Mouse (Mus musculus): ENCODE measurements around the gene Hira.
"Not testable (repeated sequence)": the region's sequence is repeated elsewhere in the genome, so short reads cannot be mapped to it uniquely, and the experiment has no call there.

Gene Hira

DNA sequence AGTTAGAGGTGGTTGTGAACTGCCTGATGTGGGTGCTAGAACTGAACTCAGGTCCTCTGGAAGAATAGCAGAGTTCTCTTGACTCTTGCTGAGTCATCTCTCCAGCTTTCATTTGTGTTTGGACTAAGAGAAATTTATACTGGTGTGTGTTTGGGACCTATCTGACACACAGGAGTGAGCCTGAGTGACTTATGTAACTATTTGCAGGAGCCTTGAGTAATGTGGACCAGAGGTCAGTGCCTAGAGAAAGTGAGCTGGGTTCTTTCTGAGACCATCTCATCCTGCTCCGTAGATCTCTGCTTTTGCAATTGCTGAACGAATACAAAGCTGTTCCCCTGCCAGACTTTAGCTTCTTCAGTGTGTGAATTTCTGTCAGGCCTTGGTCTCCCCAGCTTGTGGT, 44.9 kb downstream of the Hira start:
- no peak for DNase-seq (ENCODE audit: low read depth, low spot score)

DNA sequence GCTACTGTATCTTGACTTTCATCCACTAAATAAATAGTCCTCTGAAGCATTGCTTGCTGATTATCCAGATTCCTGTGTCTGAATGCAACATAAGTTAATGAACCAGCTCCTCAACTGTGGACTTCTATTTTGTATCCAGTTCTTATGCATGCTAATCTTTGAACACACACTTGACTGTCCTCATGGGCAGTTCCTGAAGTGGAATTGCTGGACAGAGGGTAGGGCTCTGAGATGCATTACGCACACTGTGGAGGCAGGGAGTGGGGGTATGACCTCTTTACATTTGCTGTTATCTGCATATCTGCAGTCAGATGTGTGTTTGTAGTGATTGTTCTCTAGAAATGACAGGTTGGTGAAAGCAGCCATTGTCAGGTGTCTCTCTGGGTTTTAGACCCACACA, 51.1 kb downstream of the Hira start:
- DNase-seq (ENCODE audit: low read depth, low spot score): no peak

DNA sequence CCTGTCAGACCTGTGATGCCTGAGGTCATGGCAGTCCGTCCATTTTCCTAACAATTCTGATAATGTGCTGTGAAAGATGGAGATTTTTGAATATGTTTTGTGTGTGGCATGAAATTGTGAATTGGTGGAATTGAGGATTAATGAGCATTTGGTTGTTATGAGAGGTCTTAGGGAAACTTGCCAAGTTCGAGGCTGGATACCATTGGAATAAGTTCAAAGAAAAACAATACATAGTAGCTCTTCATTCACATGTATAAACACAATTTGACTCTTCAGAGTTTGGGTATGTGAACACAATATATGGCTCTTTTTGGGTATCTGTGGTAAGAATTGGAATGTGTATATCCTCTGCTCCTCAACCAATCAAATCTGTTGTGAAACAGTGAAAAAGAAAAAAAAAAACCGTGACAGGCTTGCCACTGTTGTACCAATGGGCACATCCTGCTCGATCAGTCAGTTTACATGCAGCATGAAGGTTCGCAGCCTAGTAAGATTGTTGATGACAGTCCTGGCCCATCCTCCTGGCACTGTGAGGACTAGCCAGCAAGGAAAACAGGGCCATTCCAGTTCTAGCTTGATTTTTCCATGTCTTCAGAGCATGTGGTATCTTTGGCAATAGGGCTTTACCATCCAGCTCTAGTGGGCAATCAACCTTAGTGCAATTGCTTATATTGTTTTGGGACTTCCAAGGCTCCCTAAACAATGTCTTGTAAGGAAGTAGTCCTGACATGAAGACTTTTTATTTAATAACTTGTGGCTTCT, 61.7 kb downstream of the Hira start:
- no peak for DNase-seq (ENCODE audit: low read depth, low spot score)

DNA sequence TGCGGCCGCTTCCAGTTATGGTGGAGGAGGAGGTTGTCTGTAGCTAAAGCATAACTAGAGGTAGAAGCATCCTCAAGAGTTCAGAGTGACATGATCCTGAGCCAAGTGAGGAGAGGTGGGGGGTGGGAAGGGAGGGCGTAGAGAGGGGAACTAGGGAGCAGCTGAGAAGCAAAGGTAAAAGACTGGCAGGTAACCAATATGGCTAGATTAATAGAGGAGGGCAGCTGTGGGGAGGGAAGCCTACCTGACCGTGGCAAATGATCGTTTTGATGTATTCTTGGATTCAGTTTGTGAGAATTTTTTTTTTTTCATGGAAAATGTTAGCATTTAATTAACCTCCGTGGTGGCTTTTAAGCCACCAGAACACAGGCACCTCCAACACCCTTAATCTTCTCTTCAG, 67.1 kb downstream of the Hira start:
- no peak for DNase-seq (ENCODE audit: low read depth, low spot score)

DNA sequence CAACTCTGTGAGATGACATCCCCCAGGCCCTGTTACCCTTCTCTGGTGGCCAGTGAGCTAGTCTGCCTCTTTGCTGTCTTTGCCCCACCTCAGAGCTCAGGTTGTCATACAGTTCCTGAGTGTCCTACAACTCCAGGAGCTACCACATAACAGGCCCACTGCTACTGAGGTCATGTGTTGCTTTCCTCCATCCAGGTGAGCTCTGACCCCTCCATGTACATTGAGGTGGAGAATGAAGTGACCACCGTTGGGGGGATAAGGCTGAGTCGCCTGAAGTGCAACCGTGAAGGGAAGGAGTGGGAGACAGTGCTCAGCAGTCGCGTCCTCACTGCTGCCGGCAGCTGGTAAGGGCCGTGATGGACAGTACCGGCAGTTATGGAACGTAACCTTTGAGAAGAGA, 72.1 kb downstream of the Hira start:
- no peak for DNase-seq (ENCODE audit: low read depth, low spot score)

DNA sequence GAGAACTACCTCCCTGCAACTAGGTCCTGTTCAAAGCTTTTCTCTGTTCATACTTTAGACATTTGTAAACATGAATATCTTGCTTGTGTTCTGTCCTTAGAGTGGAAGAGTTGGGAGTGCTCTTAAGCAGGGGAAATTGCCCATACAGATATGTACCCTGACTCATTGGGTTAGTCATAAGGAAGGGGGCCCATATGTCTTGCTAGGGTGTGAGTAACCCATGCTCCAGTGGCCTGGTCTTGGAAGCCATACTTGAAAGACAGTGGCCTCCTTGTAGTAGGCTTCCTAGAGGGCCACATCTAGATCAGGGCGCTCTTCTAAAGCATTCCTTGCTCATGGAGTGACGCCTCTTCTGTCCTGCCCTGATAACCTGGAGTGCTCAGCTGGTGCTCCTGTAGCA, 73.5 kb downstream of the Hira start:
- no peak for DNase-seq (ENCODE audit: low read depth, low spot score)

DNA sequence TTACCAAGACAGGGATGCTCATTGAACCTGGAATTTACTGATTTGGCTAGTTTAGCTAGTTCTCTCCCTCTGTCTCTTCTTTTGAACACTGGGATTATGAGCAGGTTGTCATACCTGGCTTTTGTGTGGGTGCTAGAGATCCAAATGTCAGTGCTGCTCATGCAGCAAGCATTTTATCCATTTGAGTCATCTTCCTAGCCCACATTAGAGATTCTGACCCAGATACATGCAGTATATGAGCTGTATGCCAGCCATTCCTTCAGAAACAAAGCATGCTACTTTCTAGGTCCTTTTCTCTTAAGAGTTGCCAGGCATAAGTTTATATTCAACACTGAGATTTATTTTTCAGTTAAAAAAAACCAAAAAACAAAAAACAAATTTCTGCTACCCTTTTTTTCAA, 76.0 kb downstream of the Hira start:
- DNase-seq (ENCODE audit: low read depth, low spot score): no peak

DNA sequence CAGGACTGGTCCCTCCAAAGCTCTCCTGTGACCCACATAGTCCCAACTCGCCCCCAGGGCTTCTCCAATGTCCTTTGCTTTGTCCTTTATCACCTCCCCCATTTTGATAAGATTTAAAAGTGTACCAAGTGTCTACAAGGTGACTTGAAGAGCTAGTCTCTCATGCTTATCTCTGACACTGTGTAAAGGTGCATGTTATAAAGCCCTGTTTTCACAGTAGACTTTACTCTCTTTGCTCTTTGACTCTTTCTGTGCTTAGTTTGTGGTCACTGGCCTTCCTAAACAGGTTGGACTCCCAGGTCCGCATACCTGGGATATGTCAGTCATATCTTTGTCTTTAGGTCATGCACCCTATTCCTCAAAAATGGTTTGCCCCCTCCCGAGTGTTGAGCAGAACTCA, 78.2 kb downstream of the Hira start:
- no peak for DNase-seq (ENCODE audit: low read depth, low spot score)

DNA sequence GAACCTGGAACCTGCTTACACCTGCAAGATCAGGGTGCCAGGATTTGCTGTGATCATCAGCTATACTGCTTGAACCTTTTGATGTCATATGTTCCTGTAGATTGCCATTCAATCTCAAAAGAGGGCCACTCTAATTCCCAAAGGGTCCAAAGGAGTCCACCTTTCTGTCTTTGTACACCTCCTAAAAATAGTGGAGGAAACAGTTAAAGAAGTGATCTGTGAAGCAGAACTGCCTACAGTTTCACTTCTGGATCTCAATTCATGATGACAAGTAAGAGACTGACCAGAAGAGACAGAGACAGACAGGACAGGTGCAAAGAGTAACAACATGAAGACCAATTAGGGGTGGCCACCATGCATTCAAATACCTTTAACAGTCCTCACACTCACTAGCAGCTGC, 86.6 kb downstream of the Hira start:
- DNase-seq (ENCODE audit: low read depth, low spot score): no peak

DNA sequence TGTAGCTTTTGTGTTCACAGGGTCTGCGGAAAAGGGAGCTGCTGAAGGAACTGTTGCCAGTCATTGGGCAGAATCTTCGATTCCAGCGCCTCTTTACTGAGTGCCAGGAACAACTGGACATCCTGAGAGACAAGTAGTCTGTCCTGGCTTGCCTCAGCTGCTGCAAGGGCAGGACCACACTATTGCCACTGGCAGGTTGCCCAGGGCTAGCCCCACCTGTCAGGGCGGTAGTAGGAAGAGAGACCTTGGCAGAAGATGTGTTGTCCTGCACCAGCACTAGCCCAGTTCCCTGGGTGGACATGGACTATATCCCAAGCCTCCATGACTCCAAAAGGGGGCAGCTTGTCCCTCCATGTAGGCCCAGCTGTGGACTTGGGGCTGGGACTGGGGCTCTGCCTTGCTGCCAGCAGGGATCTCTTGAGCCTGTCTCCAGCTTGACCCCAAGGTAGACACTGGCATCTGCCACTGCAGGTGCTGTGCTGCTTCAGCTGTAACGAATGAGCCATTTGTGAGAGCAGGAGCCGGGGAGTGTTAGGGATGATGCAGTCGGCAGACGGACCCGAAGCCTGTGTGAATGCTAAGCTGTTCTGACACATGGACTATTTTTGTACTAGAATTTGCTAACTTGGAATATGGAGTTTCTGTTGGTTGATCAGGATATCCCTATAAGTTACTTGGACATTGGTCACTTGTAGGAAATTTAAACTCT, 92.7 kb downstream of the Hira start:
- DNase-seq (ENCODE audit: low read depth, low spot score): no peak

DNA sequence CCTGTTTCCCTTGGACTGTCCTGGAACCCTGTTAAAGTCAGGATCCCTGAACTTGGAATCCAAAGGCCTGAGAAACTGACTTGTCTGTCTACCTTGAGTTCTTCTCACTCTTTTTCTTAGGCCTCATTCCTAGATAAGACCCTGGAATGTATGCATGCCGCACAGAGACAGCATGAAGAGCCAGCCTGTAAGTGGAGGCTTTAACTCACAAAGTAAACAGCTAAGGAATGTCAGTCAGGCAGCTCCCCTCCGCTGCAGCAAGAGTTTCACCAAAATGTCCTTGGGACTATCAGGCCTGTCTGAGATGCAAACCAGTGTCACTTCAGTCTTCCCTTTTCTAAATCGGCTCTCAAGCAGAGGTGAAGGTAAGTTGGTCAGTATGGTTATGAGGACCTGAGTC, 94.0 kb downstream of the Hira start:
- no peak for DNase-seq (ENCODE audit: low read depth, low spot score)

DNA sequence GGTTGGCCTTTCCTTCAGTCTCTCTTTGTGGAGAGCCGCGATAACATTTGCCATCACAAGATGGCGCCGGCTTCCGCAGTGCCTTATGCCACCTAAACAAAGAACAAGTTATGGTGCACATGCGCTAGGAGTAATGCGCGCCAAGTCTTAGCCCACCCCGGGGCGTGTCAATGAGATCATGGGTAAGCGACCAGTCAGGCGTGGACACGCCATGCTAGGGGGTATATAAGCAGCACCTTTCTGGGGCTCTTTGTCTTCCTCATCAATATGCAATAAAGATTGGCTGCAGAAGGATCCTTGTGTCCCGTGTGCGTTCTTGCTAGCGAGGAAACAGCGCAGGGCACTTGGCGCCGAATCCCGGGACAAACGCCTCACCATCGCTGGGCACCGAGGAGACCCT, 98.8 kb downstream of the Hira start:
- DNase-seq (ENCODE audit: low read depth, low spot score): not testable (repeated sequence)

DNA sequence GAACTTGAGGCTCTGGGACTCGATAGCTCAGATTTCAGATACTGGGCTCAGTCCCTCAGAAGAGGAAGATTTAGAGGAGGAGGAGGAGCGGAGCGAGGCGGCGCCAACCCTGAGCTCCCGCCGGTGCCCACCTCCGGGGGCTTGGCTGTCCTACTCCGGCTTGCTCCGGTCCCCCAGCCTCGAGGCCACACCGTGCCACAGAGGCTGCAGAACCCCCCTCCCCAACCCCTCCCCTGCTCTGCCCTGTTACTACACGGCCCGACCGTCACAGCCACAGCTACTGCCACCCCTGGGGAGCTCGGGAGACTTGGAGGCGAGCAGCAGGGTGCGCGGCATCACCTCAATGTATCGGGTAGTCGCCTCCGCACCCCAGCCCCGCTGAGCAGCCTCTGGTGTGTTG, 99.5 kb downstream of the Hira start:
- DNase-seq (ENCODE audit: low read depth, low spot score): no peak

DNA sequence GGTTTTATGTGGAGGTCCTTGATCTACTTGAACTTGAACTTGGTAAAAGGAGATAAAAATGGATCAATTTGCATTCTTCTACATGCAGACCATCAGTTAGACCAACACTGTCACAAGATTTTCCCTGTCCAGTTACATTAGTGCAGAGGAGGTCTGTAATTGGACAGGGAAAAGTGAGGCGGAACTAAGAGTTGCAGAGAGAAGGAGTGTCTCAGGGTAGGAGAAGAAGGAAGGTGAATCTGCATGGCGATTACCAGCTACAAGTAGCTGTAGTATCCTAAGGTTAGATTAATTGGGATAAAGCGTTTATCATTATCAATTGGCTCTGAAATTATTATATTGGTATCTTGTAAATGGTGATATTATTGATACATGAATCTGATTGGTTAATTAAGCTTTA, 109.5 kb downstream of the Hira start:
- DNase-seq (ENCODE audit: low read depth, low spot score): no peak

DNA sequence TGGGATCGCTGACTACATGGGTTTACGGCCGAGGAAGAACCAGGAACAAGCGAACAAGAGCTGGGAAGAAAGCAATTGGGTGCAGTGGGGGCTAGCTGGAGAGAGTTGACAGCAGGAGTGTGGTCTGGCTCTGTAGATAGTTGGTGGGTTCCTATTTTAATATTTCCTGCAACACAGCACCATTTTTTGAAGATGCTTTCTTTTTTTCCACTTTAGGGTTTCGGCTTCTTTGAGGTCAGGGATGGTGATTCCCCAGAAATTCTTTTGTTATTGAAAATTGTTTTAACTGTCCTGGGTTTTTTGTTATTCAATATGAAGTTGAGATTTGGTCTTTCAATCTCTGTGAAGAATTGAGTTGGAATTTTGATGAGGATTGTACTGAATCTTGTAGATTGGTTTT, 110.0 kb downstream of the Hira start:
- DNase-seq (ENCODE audit: low read depth, low spot score): no peak

DNA sequence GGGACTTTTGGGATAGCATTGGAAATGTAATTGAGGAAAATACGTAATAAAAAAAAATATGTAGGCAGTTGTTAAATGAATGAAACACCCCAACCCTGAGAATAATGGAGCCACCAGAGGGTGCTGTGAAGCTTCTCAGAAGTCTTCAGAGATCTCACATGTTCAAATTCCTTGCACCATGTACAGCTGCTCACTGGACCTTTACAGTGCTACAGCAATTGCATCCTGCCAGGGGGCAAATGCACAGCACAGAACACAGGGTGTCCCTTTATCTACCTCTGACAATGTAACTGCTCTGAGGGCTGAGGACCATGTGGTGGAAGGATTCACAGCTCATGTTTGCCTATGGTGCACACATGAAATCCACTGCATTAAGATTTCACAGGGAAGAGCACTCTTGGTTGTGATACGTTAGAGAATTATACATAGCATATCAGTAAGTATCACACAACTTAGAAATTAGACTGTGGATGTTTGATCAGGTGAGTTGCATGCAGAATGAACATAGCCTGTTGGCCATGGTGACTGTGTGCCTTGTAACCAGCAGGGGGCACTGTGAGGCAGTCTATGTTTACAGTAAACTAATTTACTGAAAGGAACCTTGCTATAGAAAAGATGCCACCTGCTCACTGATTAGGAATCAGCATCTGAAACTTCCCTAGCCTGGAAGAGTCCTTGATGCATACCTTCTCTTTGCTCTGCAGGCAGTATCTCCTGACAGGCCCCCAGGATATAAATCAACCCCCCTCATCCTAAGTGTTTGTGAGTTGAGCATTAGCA, 126.0 kb downstream of the Hira start:
- not testable (repeated sequence) for DNase-seq (ENCODE audit: low read depth, low spot score)

DNA sequence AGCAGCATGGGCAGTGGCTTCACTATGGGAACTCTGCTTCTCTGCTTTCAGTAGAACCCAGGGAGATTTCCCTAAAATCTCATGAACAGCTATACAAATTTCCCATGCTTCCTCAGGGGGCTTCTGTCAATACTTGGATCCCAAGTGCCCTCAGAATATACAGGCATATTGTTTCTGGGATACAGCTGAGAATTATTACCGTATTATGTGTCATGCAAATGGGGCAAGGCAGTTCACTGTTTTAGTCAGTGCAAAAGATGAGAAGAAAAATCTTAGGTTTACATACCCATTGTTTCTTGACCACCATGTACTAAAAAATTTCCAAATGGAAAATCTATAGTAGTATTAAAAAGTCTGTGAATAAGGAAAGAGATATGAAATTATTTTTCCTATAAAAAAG, 126.9 kb downstream of the Hira start:
- no peak for DNase-seq (ENCODE audit: low read depth, low spot score)

DNA sequence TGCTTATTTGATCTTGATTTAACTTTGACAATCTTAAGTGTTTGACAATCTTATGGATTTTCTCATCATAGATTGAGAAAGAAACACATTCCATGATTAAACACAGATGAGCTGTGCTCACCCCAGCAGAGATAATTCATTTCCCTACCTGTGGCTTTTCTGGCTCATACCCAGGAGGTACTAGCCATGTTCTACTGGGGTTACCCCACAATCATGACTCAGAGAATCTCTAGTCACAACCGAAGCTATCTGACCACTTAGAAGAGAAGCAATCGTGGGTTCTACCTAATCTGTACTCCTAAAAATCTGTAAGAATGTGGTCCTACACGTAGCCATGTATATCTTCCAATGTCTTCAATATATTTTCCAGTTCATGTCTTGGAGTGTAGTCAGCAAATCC, 128.5 kb downstream of the Hira start:
- no peak for DNase-seq (ENCODE audit: low read depth, low spot score)

DNA sequence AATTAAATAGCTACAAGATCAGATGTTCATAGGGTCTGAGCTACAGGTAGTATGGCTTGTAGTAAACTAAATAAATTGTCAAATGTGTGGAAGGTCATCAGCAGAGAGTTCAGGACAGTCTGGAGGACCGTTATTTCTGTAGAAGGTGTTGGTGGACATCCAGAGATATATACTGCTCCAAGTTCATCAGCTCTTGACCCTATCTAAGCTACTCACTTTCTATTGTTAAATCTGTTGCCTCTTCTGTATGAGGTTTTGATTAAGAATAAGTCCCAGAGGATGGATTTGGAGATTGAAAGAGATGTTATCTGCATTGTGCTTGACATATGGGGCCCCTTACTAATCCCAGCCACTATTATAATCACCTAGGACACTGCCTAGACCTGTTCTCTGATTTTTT, 129.9 kb downstream of the Hira start:
- DNase-seq (ENCODE audit: low read depth, low spot score): no peak

DNA sequence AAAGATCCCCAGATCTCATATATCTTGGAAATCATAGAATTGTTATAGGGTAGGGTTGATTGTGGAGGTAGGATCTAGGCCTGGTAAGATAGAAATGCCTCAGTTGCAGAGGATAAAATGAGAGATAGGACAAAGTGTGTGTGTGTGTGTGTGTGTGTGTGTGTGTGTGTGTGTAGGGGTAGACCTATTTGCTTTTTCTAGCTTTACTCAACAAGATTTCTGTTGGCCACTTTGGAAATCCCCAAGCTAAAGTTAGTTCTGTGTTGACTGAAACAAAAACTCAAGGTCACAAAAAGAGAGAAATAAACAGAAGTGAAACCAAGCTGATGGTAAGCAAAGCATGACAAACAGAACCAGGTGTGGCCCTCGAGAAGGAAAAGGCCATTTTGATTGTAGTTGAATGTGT, 130.4 kb downstream of the Hira start:
- DNase-seq (ENCODE audit: low read depth, low spot score): not testable (repeated sequence)

DNA sequence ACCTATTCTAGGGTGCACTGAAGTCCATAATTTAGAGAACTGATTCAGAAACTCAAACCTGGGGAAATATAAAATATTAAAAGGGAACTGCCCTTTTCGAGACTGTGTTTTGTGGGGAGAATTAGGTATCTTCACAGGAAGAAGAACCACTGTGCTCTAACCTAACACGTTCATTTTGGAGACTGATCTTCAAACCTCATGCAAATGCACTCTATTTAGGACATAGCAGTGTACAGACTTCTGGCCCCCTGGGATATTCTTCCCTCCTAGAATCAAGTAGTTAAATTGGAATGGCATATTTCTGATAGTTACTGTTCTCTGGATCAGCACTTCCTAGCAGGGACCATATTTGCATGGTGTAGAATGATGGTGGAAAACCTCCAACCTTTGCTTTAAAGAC, 133.9 kb downstream of the Hira start:
- no peak for DNase-seq (ENCODE audit: low read depth, low spot score)

DNA sequence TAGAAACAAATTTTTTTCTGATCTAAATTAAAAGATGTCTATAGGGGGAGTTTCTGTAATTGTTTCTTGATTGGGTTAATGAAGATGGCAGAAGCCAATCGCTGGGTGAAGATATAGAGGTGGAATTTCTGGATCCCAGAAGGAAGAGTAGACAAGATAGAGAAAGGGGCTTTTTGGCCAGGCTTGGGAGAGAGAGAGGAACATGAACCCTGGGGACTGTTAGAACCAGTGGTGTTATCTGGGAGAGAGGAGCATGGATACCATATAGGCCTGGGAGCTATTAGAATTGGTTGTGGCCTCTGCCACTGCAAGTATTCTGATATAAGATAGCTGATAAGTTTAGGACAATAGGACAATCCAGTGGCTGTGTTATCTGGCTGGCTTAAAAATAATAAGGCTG, 136.7 kb downstream of the Hira start:
- DNase-seq (ENCODE audit: low read depth, low spot score): no peak

DNA sequence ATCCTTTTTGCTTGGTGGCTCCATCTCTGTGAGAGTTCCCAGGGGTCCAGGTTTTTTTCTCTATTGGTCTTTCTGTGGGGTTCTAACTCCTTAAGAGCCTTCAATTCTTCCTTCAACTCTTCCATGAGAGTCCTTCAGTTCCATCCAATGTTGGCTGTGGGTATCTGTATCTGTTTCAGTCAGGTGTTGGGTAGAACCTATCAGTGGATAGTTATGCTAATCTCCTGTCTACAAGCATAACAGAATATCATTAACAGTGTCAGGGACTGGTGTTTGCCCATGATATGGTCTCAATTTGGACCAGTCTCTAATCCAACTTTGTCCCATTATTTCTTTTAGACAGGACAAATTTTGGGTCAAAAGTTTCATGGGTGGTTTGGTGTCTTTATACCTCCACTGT, 137.8 kb downstream of the Hira start:
- no peak for DNase-seq (ENCODE audit: low read depth, low spot score)

All from c-Kit-negative CD71-positive TER-119-positive erythroid progenitor cells, embryonic 14.5 days (primary cell).